Mouse (Mus musculus) heart, postnatal 4 days (tissue): ENCODE data around the gene Slc9a5. TPM values are rescaled to one million over a fixed set of nuclear protein-coding genes. Genes with fewer than 3 reads are reported as not detected.

Source experiments
- DNase-seq: peaks from one replicate; pipeline ENCODE4 v3.0.0; 2021
- total RNA-seq, 2 experiments: library from RNA; stranded (reverse); gene quantifications; 2 replicates each; pipeline ENCODE4 v1.2.3; 2021

The Slc9a5 gene
- total RNA-seq, 2 experiments from 2014 or later: 3.3 to 3.5 TPM

DNA sequence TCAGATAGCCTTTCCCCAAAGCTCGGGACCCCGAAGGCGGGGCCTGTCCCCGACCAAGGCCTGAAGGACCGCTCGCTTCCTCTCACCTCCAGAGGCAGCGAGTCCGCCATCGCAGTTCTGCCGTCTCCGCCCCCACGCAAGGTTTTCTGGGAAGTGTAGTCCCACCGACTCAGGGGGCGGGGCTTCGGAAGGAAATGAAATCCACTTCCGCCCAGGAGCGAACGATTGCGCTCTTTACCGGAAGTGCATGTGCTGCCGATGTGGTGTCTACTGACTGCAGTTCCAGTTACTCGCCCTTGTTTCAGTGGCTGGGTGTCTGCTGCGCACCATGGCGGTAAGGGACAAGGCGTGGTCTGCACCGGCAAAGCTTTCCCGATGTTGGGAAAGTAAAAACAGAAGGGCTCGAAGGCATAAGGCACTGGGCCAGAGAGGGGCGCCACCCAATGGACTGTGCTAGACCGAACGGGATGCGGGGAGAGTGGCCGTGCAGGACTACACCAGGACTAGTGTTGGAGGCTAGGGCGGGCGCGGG, 22.4 kb upstream of the Slc9a5 start, which contains the start of the genes Lrrc29 and Tmem208:
Gene Lrrc29 (minus strand): TSS at position 138 of the 532 bp plus-strand sequence.
Gene Tmem208 (plus strand): TSS at position 214 of the 532 bp plus-strand sequence.
- peak; percentile 98 for DNase-seq

DNA sequence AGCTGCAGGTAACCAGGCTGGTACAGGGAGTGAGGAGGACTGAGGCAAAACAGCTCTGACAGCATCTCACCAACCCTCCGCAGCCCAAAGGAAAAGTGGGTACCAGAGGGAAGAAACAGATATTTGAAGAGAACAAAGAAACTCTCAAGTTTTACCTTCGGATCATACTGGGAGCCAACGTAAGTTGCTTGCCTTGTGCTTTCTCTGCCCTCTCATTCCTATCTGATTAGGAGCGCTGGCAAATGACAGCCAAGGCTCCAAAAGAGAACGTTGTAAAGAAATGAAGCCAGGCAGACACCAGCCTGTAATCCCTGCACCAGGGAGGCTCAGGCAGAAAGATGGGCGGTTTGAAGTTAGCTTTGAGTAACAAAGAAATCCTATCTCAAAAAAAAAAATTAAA, 21.7 kb upstream of the Slc9a5 start:
- no peak for DNase-seq

DNA sequence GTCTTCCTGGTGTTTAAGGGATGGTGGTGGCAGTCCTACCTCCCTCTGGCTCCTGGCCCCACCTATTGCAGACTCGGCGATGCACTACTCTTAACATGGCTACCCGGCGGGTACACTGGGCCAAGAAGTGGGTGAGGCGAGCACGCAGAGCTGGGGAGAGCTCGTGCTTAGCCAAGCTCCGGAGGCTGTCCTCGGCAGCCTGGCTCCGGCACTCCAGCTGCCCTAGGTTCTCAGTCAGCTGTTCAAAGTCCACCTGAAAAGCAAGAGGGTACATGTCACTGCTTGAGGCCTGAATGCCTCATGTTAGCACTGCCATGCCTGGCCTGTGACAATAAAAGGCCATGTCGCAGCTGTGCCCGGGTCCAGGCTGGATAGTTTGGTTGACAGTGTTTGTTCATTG, 18.3 kb upstream of the Slc9a5 start:
- no peak for DNase-seq

DNA sequence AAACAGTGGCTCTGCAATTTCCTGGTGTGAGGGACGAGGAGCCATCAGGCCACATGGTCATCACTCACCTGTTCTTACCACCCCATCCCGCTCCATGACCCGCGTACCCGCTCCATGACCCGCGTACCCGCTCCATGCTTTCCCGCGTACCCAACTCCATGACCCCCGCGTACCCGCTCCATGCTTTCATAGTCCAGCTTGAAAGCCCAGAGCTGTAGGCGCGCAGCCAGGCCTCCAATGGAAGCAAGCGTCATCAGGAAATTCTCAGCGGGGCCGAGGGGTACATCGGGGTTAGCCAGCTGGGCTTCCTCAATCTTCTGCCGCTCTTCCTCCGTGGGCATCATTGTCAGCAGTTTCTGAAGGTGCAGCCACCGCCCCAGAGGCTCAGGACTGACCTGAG, 17.2 kb upstream of the Slc9a5 start:
- DNase-seq: no peak

DNA sequence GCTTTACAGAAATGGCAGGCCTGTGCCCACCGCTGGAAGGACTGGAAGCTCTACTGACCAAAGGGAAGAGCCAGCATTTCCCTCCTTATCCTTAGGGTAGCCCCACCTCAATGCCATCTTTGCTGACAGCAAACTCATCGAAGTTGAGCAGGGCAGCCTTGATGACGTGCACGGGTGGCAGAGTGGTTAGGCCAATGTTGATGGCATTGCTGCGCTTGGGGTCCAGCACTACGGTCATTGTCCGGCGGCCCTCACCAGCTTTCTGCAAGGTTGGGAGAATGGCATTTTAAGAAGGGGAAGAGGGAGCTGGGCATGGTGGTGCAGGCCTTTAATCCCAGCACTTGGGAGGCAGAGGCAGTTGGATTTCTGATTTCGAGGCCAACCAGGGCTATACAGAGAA, 16.7 kb upstream of the Slc9a5 start:
- no peak for DNase-seq

DNA sequence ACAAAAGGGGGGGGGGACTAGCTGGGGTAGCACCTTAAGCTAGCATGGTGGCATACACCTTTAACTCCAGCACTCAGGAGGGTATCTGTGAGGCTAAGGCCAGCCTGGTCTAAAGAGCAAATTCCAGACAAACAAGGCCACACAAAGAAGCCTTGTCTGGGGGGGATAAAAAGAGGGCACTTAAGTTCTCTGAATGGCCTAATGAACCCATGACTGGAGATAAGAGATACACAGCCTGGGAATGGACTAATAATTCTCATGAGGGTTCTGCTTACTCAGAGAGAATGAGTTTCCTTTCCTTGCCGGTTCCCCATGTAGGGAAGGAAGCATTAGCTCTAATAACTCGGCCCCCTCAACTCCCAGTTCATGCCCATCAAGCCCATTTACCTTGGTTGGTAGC, 16.1 kb upstream of the Slc9a5 start:
- no peak for DNase-seq

DNA sequence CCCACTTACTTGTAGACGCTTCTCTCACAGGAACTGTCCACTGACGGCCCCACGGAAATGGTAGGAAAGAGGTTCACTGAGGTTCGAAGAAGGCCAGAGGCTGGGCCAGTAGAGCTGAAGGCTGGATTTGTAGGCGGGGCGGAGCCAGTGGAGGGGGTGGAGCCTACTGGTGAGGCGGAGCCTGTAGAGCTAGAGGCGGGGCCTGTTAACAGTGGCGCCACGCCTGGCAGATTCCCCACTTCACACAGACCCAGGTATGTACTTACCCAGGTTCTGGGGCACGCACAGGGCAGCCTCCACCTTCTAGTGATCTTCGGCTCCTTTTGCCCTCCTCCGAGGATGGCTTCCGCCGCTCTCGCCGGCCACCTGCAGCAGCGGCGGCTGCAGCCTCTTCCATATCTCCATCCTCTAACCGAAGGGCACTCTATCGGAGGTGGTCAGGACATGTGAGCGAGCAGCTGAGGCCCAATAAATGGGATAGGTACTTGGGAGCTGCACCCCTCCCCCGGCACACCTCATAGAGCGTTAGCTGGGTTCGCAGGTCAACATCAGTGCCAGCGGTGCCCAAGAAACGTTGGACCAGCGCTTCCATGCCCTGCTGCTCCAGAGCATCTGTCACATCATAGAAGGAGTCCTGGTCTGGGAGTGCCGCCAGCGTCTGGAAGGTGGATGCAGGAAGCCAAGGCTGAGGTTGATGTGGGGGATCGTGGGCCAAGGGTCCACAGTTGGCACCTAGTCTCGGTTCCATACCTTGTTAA, 12.1 kb upstream of the Slc9a5 start:
- no peak for DNase-seq

DNA sequence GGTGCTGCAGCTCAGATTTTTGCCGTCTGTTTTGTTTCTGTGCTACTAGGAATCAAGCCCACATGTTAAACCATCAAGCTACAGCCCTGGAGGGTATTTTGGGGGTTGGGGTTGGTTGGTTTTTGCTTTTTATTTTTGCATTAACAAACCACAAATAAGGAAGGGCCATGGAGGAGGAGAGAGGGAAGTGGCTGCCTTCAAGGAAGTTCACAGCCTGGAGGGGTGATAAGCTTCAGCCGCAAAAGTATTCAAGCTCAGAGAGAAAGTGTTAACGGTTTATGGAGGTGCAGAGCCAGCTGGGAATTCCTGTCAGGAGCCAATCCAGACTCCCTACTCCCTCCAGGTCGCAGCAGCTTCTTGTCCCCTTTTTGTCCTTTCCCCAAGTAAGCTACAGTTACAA, 9.7 kb upstream of the Slc9a5 start:
- no peak for DNase-seq

DNA sequence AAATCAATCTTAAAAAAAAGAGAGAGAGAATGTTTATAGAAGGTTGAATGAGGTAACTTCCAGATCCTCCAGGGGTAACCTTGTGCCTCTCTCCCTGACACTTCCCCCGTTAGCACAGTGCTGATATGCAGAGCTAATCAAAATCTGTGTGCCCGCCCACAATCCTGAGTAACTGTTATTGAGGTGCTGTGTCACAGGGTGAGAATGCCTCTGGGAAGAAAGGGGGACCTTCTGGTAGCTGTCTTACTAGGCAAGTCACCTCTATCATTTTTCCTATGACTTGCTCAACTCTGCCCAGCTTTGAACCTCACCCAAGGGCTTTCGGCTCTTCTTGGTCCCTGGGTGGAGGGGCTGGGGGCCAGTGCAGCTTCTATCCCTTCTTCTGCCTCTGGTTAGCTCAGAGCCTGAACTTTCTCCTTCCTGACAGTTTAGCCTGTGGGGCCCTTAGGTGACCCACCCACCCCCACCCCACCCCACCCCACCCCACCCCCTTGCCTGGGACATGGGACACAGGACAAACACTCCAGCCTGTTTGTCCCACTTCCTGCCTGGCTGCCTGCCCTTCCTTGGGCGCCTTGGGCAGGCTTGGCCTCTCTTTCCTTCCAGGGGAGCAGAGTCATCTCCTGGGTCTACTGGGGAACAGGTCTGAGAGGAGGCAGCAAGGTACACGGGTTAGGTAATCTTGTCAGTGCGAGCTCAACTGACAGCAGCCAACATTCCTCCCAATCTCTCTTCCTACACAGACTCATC, 8.6 kb upstream of the Slc9a5 start:
- no peak for DNase-seq

DNA sequence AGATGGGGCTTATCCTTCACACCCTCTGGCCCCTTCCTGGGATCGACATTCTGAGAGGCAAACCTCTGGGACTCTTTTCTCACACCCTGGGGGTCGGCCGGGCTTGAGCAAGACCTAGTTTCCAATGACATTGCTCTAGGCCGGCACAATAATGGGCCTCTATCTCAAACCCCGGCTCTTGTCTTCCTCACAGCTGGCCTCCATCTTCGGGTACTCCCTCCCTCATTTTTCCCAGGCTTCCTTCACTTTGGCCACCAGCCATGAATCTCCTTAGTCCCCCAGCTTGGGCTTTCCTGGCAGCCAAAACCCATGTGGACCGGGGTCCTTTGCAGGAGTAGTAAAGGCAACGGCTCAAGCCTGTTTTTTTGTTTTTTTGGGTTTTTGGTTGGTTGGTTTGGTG, 7.2 kb upstream of the Slc9a5 start:
- DNase-seq: peak; percentile 46

DNA sequence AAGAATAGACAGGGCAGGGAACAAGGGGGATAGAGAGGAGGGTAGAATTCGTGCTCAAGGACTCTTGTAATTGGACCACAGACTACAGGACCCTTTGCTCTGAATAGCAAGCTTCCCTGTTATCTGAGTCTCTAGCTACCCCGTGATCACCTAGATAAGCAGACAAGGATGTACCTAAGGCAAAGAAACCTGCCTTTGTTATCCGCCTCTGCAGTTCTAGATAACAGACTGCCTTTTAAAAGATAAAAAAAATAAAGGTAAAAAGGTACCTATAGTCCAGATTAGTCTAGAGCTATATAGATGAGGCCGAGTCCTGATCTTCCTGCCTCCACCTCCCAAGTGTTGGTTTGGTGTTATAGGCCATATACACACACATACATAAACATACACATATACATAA, 5.9 kb upstream of the Slc9a5 start:
- DNase-seq: no peak

DNA sequence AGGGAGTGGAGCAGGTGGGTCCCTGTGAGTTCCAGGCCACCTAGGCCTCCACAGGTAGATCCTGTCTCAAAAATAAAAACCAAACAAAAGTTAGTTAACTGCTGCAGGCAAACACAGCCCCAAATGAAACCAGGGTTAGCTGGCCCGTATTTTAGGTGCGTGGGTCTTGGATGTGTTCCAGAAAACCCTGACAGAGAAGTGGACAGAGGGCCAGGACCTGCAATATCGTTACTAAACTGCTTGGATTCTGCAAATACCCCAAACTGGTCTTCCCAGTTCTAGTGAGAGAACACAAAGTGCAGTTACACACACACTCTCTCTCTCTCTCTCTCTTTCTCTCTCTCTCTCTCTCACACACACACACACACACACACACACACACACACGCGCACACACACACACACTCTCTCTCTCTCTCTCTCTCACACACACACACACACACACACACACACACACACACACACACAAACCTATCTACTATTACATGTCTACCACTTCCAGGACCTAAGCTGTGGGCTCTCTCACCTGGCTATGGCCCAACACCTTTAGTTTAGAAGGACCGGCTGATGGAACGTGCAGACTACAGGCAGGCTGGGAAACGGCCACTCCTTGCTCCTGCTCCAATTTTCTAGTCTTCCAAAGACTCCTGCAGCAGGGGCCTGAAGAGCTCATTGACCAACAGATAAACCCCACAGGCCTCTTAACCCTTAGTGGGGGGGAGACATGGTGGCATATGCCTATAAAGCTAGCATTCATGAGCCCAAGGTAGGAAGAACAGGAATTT, 4.7 kb upstream of the Slc9a5 start:
- no peak for DNase-seq

DNA sequence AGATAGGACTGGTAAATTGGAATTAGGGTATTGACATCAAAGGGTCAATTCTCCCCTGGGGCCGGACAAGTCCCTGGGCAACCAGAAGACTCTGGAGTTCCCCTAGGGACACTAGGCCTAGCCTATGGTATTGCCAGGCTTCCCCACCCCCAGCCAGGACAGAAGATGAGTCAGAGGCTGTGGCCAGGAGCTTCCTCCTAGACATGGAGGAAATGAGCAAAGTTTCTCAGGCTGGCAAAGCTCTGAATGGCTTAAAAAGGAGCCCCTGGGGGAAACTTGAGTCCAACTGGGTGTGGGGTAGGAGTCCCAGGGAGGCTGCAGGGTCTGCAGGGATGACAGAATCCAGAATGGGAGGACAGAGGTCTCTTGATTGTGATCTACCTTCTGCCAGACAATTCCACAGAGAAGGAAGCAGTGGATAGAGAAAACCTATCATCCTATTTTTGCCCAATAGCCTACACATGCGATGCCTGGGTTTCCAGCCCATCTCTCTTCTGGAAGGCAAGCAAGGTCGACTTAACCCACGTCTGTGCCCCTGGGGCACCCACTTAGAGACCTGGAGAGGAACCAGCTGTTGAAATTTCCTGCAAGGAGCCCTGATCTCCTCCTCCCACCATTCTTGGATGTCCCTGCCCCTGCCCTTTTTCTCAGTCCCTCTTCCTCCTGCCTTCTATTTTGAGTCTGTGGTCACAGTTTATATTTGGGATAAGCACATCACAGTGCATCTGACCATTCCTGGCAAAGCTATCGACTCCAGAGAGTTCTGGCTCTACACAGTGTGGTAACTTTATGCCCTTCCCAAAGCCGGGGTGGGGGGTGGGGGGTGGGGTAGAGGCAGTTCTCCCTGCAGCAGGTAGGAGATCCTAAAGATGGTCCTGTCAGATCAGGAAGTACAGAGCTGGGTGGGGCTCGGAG, 3.3 kb upstream of the Slc9a5 start:
- no peak for DNase-seq

DNA sequence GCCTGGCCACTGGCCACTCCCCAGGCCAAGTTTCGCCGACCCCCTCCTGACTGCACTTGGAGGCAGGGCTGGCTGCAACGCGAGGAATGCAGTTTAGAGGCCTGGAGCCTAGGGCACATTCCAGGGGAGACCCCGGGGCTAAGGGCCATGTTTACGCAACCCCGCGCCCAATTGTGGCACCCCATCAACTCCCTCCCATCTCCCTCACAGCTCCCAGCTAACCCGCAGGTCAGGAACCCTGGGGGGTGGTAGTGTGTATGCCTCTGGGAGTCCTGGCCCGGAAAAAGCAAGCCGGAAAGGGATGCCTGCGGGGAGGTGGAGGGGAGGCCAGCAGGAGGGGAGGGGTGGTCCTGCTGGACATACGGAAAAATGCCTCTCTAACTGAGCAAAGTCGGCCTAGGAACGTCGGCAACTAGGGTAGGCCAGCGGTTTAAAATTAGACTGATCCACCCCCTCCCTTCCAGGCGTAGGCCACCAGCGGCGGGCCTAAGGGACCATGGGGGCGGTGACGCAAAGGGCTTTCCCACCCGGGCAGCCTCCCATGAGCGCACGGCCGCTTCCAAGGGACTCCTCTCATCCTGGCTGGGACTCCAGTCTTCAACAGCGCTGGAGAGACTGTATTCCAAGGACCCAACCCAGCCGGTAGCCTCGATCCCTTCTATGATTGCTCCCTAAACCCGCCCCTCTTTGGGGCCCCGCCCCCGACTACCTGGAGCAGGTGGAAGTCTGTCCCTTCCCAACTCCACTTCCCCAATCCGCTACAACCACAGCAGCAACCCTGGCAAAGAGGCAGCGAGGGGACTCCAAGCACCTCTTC, 1.8 kb upstream of the Slc9a5 start:
- peak; percentile 86 for DNase-seq

DNA sequence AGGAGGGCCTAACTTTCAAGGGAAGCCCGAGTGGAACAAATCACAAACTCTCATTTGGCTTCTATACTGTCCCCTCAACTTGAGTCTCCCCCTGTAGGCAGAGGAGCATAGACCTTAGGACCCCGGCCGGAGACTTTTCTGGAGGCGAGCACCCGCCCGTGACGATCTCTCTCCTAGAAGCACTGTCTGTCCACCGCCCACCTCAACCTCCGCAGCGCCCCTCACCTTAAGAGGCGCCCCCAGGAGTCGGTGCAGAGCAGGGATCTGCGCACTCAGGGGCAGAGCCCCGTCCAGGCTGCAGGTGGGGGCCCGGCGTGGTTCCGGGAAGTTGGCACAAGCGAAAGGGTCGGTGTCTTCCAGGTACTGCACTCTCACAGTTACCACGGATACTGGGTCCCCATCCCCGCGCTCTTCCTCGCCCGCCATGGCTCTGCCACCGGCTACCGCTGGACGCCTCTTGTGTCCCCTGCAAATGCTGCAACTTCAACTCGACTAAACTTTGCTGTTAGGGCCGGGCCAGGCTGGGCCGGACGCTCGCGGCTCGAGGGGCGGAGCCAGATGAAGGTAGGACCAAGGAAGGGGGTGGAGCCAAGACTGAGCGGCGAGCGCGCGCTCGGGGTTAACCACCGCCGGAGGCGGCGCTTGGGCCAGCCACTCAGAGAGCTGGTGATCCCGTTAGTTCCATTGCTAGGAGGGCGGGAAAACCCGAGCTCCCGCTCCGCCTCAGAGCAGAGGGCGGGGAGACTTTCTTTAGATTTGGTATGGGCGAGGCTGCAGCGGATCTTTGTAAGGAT, 1.0 kb upstream of the Slc9a5 start, which contains the start of gene Fhod1:
Gene Fhod1 (minus strand): TSS at position 526 of the 794 bp plus-strand sequence.
- peak; percentile 94 for DNase-seq

DNA sequence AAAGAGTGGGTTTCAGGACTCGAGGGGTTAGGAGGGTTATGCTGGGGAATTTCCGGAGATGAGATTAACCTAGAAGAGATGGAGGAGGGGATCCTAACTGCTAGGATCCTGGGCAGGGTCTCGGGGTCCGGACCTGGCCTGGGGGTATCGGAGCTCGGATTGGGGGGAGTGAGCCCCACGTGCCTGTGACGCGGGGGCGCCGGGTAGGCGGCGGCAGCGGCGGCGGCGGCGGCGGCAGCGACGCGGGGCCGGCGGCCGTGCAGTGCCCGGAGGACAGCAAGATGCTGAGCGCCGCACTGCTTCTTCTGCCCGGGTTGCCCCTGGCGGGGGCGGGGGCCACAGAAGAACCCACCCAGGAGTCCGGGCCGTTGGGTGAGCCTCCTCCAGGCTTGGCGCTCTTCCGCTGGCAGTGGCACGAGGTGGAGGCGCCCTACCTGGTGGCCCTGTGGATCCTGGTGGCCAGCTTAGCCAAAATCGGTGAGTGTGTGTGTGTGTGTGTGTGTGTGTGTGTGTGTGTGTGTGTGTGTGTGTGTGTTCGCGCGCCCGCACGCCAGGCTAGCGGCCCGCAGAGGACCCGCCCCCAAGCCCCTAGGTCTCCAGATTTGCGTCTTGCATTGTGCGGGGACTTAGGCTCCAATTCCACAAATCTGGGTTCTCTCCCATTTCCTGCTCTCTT, 591 bp downstream of the Slc9a5 start:
- no peak for DNase-seq

DNA sequence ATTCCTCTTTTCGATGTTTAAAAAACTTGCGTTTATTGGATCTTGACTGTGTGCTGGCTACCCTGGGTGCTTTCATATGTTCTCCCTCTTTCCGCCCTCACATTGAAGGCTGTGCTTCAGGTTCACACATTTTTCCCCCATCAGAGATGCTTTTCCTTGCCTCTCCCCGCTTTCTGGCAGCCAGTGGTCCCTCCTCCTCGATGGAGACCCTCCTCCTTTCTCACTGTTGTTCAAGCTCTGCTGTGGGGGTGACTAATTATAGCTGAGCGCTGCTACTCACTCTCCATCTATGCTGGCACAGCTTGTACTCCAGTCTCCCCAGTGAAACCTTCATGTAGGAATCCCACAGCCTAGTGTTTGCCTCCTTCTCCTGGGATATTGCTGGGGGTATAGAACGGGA, 1.5 kb downstream of the Slc9a5 start:
- no peak for DNase-seq

DNA sequence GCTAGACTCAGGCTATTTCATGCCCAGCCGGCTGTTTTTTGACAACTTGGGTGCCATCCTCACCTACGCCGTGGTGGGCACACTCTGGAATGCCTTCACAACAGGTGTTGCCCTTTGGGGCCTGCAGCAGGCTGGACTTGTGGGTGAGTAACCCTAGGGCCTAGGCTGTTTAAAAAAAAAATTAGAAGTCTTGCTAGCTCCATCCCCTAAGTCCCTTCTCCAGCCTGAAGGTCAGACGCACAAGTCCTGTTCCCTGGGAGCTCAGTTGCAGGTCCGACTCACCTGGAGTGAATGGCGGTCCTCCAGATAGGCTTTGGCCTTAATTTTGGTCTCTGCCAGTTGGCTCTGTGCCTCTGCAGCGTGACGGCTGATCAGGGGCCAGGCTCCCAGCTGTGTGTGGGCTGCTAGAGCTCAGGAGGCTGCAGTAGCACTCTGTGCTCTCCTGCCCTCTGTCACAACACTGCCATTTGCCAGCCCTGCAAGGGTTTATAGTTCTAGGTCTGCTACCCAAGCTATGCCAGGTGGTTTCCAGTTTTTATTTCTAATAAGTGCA, 5.0 kb downstream of the Slc9a5 start:
- no peak for DNase-seq

DNA sequence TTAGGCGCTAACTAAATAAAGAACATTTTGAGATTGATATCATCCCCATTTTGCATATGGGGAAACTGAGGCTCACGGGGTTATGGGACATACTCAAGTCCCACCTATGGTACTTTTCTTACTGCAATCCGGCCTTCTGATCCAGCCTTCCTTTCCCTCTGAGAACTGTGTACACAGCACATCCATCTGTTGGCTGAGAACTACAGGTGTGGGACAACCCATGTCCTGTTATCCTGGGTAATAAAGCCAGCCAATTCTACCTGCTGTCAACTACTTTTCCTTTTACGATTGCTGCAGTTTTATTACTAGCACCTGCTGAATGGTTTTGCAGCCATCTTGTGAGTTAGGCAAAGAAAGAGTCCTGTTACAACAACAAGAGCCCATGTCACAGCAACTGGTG, 5.9 kb downstream of the Slc9a5 start:
- no peak for DNase-seq
